Mouse (Mus musculus) testis, adult 2 months (tissue): ENCODE results near the gene Mmp14.

Source experiments
- CTCF ChIP-seq: fragments of 200-500 bp; IDR thresholded peaks from 2 replicates; pipeline ENCODE4 v1.5.1; 2012; ENCODE audit warnings: low read depth, mild to moderate bottlenecking, inconsistent platforms, low read length, moderate library complexity; ENCODE audit not compliant: control insufficient read depth, insufficient read depth, insufficient replicate concordance
- POLR2A ChIP-seq: fragments of 200-500 bp; IDR thresholded peaks from 2 replicates; pipeline ENCODE4 v1.6.1; 2012; ENCODE audit warnings: low read depth, mild to moderate bottlenecking, inconsistent platforms, low read length, moderate library complexity; ENCODE audit not compliant: control insufficient read depth

DNA sequence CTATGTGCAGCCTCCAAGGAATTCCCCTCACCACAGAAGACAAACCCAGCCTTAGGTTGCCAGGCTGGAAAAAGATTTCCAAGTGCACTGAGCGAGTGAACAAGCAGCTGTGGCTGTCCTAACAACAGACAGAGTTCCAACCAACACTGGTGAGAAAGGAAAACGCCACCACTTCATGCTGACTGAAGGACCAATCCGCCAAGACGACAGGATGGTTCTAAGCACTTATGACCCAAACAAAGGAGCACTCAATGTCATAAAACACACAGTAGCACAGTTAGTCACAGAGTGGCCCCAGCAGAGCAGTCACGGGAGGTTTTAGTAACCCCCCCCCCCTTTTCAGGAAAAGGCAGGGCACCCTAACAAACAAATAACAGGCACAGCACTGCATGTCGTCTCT lies 40.6 kb upstream of the Mmp14 start:
- no peak for TF ChIP-seq CTCF
- TF ChIP-seq POLR2A, result no peak
